Mouse (Mus musculus) heart, postnatal 25 days (tissue): ENCODE data around the gene Pdxk. TPM values are rescaled to one million over a fixed set of nuclear protein-coding genes. Genes with fewer than 3 reads are reported as not detected.
"Not testable (repeated sequence)": the region's sequence is repeated elsewhere in the genome, so short reads cannot be mapped to it uniquely, and the experiment has no call there.

Experiments used
- DNase-seq: peaks from one replicate; pipeline ENCODE4 v3.0.0; 2022; ENCODE audit warnings: low spot score
- intact Hi-C: fragments of 180-260 bp; cut with DNase I; formaldehyde crosslinking; loops from one replicate; pipeline ENCODE4 v1.15.1; 2025
- total RNA-seq, 2 experiments: library from RNA; stranded (reverse); gene quantifications; 2 replicates each; pipeline ENCODE4 v1.2.3; 2021

Pdxk gene
- total RNA-seq, 2 experiments from 2014 or later: 9.3 to 12.0 TPM

DNA sequence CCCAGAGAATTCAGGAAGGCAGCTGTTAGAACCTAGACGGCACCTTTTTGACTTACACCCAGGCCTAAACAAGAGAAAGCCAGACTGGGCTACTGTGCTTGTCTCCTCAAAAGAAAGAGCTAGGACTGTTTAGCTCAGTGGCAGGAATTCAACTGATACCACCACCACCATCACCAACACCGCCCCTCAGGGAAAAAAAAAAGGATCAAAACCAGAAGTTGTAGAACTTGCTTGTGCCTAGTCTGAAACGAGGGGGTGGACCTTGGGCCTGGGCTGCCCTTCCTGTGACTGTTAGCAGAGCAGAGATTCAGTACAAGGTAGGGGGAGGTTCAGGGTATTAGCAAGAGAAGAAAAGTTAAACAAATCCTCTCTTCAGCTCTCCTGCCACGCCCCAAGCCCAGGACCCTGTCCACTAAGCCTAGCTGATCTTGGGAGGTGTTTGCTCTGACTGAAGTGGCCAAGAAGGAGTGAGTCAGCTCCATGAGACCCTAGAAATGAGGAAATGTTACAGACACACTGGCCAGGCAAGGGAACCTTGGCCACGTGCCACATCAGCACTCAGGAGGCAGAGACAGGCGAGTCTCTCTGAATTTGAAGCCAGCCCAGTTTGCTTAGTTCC lies 38.5 kb downstream of the Pdxk start:
- DNase-seq: no peak
- intact Hi-C loops: no loop called here

DNA sequence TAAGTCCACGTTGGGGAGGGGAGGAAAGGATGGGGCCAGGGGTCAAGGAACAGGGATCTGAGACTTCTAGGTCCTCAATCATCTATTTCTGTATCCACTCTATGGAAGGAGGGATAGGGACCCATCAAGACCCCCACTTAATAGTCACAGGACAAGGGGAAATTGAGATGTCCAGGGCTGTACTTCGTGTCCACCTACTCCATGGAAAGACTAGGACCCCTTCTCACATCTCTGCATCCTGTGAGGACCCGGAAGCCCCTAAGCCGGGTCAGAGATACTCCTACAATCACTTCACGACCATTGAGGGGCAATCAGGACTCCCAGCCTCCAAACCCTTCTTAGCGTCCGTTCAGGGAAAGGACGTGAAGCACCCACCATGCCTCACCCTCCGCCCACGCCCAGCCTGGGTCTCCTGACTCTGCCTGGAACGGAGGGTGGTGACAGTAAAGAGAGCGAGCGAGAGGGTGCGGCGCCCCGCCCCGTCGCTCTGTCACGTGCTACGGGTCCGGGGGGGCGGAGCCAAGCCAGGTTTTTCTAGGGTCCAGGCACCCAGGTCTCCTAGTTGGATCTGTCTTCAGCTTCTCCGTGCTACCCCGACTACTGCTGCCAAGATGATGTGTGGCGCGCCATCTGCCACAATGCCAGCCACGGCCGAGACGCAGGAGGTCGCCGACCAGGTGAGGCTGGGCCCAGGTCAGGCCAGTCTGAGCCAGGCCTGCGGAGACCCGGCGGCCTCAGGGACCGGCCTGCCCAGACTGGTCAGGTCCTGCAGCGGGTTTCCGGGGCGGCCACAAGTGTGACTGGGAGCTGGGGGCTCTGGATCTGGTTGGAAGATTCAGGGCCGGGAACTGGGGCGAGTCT lies 39.4 kb downstream of the Pdxk start, which contains the start of gene Cstb:
Gene Cstb, plus strand, starts transcription at position 489 of the 861 bp plus-strand sequence.
- DNase-seq: peak; percentile 55

GRCm38 (mm10) chr10:78422614-78423013 lies 42.2 kb downstream of the Pdxk start:
- no peak for DNase-seq
- intact Hi-C loops: no loop called here

More for the DNA sequence above, 39.4 kb downstream of the Pdxk start, which contains the start of gene Cstb:
- intact Hi-C loops: no loop called here

DNA sequence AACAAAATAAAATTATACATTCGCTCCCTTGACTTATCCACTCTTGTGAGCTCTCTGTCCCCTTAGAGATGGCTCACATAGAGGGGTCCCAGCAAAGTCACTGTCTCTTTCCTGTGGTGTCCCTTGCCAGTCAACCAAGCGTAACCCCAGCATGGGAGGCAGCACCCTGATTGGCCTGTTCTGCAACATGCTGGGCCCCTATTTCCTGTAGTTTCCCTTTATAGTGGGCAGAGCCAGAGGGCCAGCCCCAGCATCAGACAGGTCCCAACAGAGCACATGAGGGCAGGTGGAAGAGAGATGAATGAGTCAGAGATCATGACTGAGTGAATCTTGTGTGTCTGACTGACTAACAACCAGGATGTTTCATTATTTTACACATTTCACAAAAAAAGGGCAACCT lies 43.8 kb downstream of the Pdxk start:
- intact Hi-C loops: no loop called here
- no peak for DNase-seq

- no peak for DNase-seq
- intact Hi-C loops: no loop called here
Measured at GRCm38 (mm10) chr10:78418791-78419190, 46.0 kb downstream of the Pdxk start.

GRCm38 (mm10) chr10:78417888-78418287 lies 46.9 kb downstream of the Pdxk start:
- intact Hi-C loops: no loop called here
- no peak for DNase-seq

- intact Hi-C loops: loop anchor here (5.0 kb wide), 1 partner anchor 228 kb away; the partner anchor contains the start of gene Pwp2
- DNase-seq: not testable (repeated sequence)
Measured at GRCm38 (mm10) chr10:78414936-78415335, 49.8 kb downstream of the Pdxk start.

DNA sequence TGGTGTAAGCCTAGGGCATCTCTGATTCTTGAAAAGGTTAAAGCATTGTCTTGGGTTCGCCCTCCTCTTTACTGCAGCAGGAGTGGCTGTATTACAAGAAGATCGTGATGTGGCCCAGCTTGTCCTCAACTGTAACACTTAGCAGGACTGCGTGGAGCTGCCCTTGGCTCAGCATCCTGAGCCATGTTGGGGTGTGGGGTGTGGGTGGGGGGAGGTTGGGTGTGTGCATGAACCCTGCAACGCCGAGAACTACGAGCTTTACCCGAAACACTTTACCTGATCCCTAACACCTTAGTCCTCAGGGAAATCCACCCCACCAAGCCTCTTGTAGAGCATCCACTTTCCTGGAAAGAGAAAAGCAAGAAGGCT lies 51.6 kb downstream of the Pdxk start:
- DNase-seq: no peak
- intact Hi-C loops: loop anchor here (5.0 kb wide), 1 partner anchor 226 kb away; the partner anchor contains the start of gene Pwp2

GRCm38 (mm10) chr10:78412319-78413151 lies 52.2 kb downstream of the Pdxk start, which contains the start of gene Rrp1:
Gene Rrp1 (minus strand): TSS chr10:78413043.
- intact Hi-C loops: loop anchor here (5.0 kb wide), 1 partner anchor 225 kb away; the partner anchor contains the start of gene Pwp2
- peak; percentile 85 for DNase-seq

DNA sequence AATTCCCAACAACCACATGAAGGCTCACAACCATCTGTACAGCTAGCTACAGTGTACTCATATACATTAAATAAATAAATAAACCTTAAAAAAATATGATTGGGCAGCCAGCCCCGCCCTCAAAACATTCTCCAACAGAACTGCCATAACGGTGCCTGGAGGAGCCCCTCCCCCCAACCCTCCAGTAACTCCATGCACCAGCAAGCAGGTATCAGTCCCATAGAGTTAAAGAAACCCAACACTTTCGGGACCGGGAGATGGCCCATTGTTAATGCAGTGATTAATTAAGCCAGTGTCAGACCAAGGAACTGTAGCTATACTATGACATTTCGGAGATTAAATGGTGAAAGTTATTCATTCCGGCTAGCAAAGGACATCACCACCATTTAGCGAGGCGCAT lies 52.9 kb downstream of the Pdxk start:
- intact Hi-C loops: loop anchor here (5.0 kb wide), 1 partner anchor 225 kb away; the partner anchor contains the start of gene Pwp2
- DNase-seq: no peak

DNA sequence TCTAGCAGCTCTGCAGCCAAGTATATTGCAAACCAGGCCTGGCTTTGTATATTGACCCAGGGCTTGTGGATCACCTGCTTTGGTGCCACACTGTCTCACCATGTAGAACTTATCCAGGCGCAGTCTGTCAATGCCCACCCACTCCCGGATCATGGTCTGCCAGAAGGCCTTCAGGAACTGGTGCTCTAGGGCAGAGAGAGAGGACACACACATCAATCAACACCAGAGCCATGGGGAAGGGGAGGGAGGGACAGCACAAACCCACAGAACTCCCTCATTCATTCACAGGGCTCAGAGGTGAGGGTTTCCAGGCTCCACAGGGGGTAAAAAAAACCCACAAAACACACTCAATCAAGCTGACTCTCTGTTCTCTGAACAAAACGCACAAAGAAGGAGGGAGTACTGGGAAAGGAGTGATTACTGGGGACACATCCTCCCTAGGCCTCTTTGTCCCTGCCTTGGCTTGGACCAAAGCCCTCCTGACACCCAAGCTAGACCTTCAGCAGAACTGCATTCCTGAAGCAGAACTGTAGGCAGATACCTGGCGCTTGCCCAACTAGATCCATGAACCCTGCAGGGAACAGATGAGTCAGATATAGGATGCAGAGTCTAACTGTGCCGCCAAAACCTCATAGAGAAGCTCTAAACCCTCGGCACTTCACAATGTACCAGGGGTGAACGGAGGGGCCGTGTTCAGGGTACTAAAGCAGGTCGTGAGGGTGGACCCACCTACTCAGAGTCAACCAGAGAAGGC lies 55.6 kb downstream of the Pdxk start:
- no peak for DNase-seq
- intact Hi-C loops: no loop called here

GRCm38 (mm10) chr10:78407132-78407531 lies 57.6 kb downstream of the Pdxk start:
- no peak for DNase-seq
- intact Hi-C loops: no loop called here

- intact Hi-C loops: no loop called here
- DNase-seq: no peak
Measured at GRCm38 (mm10) chr10:78406152-78406551, 58.6 kb downstream of the Pdxk start.

DNA sequence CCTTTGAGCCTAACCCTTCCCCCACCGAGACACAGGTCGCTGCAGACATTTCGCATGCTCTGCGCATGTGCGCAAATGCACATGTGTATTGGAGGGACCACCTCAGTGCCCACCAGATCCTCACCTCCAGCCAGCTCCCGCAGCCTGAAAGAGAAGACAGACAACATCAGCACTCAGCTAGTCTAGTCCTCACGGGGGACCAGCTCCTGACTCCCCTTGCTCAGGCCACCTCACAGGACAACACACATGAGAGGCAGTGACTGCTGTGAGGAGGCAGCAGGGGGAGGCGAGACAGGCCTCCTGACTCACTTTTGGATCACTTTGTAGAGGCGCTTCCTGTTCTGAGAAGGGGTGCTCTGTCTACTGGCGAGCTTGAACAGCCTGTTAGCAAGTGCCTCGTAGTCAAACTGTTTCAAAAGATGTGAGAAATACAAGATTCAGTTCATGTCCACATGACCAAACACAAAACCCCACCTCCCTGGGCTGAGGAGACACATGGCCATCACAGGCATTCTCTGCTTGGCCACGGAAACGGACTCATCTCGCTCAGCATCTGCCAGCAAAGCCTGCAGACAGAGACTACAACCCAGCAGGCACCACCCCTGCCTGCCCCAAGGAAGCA lies 62.4 kb downstream of the Pdxk start:
- intact Hi-C loops: no loop called here
- no peak for DNase-seq

- DNase-seq: no peak
- intact Hi-C loops: no loop called here
Measured at GRCm38 (mm10) chr10:78401127-78401526, 63.6 kb downstream of the Pdxk start.

DNA sequence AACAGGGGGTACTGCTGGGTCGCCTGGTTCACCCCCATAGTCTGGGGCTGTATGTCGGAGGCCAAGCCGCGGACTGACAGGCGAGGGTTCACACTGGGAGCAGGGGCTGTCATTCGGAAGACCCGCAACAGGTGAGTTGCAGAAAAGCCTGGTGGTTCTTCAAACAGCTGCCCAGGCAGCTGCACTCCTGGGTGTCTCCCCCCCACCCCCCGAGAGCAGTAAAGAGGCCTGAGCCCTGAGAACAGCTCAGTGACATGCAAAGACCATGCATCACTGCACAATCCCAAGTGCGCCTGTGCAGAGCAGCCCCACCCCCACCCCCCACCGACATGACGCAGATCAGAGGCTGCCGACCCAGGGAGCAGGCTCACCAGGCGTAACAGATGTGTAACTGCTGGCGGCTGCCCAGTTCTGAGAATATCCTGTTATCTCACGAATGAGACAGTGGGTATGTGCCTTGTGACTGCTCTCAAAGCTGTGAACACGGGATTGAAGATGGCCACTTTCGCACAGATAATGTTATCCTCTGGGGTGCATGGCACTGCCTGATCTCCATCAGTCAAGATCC lies 65.6 kb downstream of the Pdxk start:
- no peak for DNase-seq
- intact Hi-C loops: loop anchor here (5.0 kb wide), 1 partner anchor 372 kb away; no protein-coding TSS in a partner anchor

GRCm38 (mm10) chr10:78396625-78396885 lies 68.2 kb downstream of the Pdxk start:
- intact Hi-C loops: loop anchor here (5.0 kb wide), 1 partner anchor 369 kb away; no protein-coding TSS in a partner anchor
- no peak for DNase-seq

- peak; percentile 67 for DNase-seq
- intact Hi-C loops: loop anchor here (5.0 kb wide), 1 partner anchor 369 kb away; no protein-coding TSS in a partner anchor
Measured at GRCm38 (mm10) chr10:78395819-78396624, 68.8 kb downstream of the Pdxk start.
